Mouse (Mus musculus): ENCODE results near the gene Nfasc. TPM values are rescaled to one million over a fixed set of nuclear protein-coding genes. Genes with fewer than 3 reads are reported as not detected.

The Nfasc gene
- total and polyA plus RNA-seq, 3 experiments: 0.04 TPM; not detected in 2

GRCm38 (mm10) chr1:132533840-132534239 is 207.8 kb downstream of the Nfasc start:
- Histone ChIP-seq H3K9me3 (replicated peaks; ENCODE audit: low read length) (no peaks in the 10 kb centered on the region), H3K36me3 (replicated peaks in 1 of 2; ENCODE audit: control insufficient read depth in 1 of 2, insufficient read depth in 1 of 2, low read length in 1 of 2) (no peaks in the 10 kb centered on the region), H3K4me1 (ENCODE audit: control insufficient read depth in 1 of 2, insufficient read depth in 2 of 2) (peaks cover 35 to 64% of the 10 kb centered on the region in 2 experiments), H3K79me2 (replicated peaks; ENCODE audit: control insufficient read depth, extremely low read depth, insufficient read depth, poor library complexity, severe bottlenecking) (no peaks in the 10 kb centered on the region), H3K9ac (ENCODE audit: insufficient read depth, low read depth) (no peak overlapping the region), H3K27ac (ENCODE audit: insufficient read depth, low read depth) (no peak overlapping the region), H3K4me3 (replicated peaks in 1 of 3; ENCODE audit: low read depth in 2 of 3, low read length in 2 of 3, poor library complexity in 1 of 3) (peak overlapping the region in 1 of 3 experiments; percentile 6), H3K27me3 (replicated peaks) (peaks cover 46% of the 10 kb centered on the region), H3K4me2 (ENCODE audit: insufficient read depth, low read depth, poor library complexity, severe bottlenecking) (peak overlapping the region; percentile 63)
- dilution Hi-C loops (cut with MboI; ENCODE audit: extremely low pct_ligation_motif_present, extremely low pct_unique_long_range_greater_than_20kb, low sequenced_read_pairs) (no loop called here), in situ Hi-C loops (cut with MboI; ENCODE audit: low pct_ligation_motif_present, low pct_unique_long_range_greater_than_20kb, low sequenced_read_pairs) (no loop called here)
- TF ChIP-seq SMC3 (IDR thresholded peaks at IDR 0.05; ENCODE audit: low read depth, low read length) (no peak), USF1 (IDR thresholded peaks at IDR 0.05; ENCODE audit: low read depth, low read length) (no peak), MAZ (IDR thresholded peaks at IDR 0.05; ENCODE audit: low read depth, low read length) (peak; percentile 77), RAD21 (IDR thresholded peaks at IDR 0.05; ENCODE audit: low read depth, low read length) (no peak), TCF12 (IDR thresholded peaks at IDR 0.05; ENCODE audit: low read depth, low read length) (peak; percentile 96), CHD2 (IDR thresholded peaks at IDR 0.05; ENCODE audit: low read length) (peak; percentile 69), ELF1 (IDR thresholded peaks at IDR 0.05; ENCODE audit: low read depth, low read length) (peak; percentile 59), IRF4 (IDR thresholded peaks at IDR 0.05; ENCODE audit: low read depth, low read length) (peak; percentile 85), ETS1 (conservative IDR thresholded peaks at IDR 0.05; ENCODE audit: low read depth, low read length) (peak; percentile 66; the same call in 1 of the 2 replicates), TBP (conservative IDR thresholded peaks at IDR 0.05; ENCODE audit: low read depth, low read length) (no peak), MEF2A (IDR thresholded peaks at IDR 0.05; ENCODE audit: borderline replicate concordance, low read depth, low read length) (0 out of 2 replicates have a peak, but pooled peaks have one; percentile 46), SIN3A (IDR thresholded peaks at IDR 0.05; ENCODE audit: low read length) (no peak), ZKSCAN1 (IDR thresholded peaks at IDR 0.05; ENCODE audit: borderline replicate concordance, low read depth, low read length) (no peak), BHLHE40 (IDR thresholded peaks at IDR 0.05; ENCODE audit: low read depth, low read length) (peak; percentile 58; the same call in 1 of the 2 replicates), EP300 (IDR thresholded peaks at IDR 0.05; ENCODE audit: low read length) (peak; percentile 62), JUN (IDR thresholded peaks at IDR 0.05; ENCODE audit: insufficient read depth, low read depth, low read length) (no peak), RCOR1 (conservative IDR thresholded peaks at IDR 0.05; ENCODE audit: low read depth, low read length) (no peak), CHD1 (IDR thresholded peaks at IDR 0.05; ENCODE audit: low read depth, low read length) (no peak)
- DNase-seq (ENCODE audit: extremely low read depth): peak; percentile 74

- Histone ChIP-seq H3K9me3 (replicated peaks; ENCODE audit: low read length) (no peaks in the 10 kb centered on the region), H3K79me2 (replicated peaks; ENCODE audit: control insufficient read depth, extremely low read depth, insufficient read depth, poor library complexity, severe bottlenecking) (no peaks in the 10 kb centered on the region), H3K4me1 (ENCODE audit: control insufficient read depth in 1 of 2, insufficient read depth in 2 of 2) (peaks cover 35 to 64% of the 10 kb centered on the region in 2 experiments), H3K9ac (ENCODE audit: insufficient read depth, low read depth) (no peak overlapping the region), H3K36me3 (replicated peaks in 1 of 2; ENCODE audit: control insufficient read depth in 1 of 2, insufficient read depth in 1 of 2, low read length in 1 of 2) (no peaks in the 10 kb centered on the region), H3K4me3 (replicated peaks in 1 of 3; ENCODE audit: low read depth in 2 of 3, low read length in 2 of 3, poor library complexity in 1 of 3) (no peak overlapping the region), H3K4me2 (ENCODE audit: insufficient read depth, low read depth, poor library complexity, severe bottlenecking) (no peak overlapping the region), H3K27me3 (replicated peaks) (peaks cover 53% of the 10 kb centered on the region), H3K27ac (ENCODE audit: insufficient read depth, low read depth) (no peak overlapping the region)
- in situ Hi-C loops (cut with MboI; ENCODE audit: low pct_ligation_motif_present, low pct_unique_long_range_greater_than_20kb, low sequenced_read_pairs): no loop called here
- DNase-seq (ENCODE audit: extremely low read depth): no peak
- TF ChIP-seq CTCF (conservative IDR thresholded peaks at IDR 0.05 in 1 of 2, IDR thresholded peaks at IDR 0.05 in 1 of 2; ENCODE audit: low read depth in 2 of 2, low read length in 2 of 2): no peak
- no peak for TF ChIP-seq KAT2A (IDR thresholded peaks at IDR 0.05; ENCODE audit: insufficient replicate concordance, low read length)
- TF ChIP-seq TBP (conservative IDR thresholded peaks at IDR 0.05; ENCODE audit: low read depth, low read length): no peak
- TF ChIP-seq ZMIZ1 (IDR thresholded peaks at IDR 0.05; ENCODE audit: low read depth, low read length): no peak
- TF ChIP-seq ZC3H11A (IDR thresholded peaks at IDR 0.05; ENCODE audit: low read depth, low read length): no peak
- TF ChIP-seq RAD21 (IDR thresholded peaks at IDR 0.05; ENCODE audit: low read depth, low read length): no peak
- no peak for TF ChIP-seq NELFE (IDR thresholded peaks at IDR 0.05; ENCODE audit: low read depth, low read length)
- TF ChIP-seq POLR2AphosphoS2 (IDR thresholded peaks at IDR 0.05; ENCODE audit: low read depth, low read length): no peak
- TF ChIP-seq TCF12 (IDR thresholded peaks at IDR 0.05; ENCODE audit: low read depth, low read length): no peak
- no peak for TF ChIP-seq MAFK (IDR thresholded peaks at IDR 0.05; ENCODE audit: insufficient replicate concordance, low read length)
- TF ChIP-seq CHD1 (IDR thresholded peaks at IDR 0.05; ENCODE audit: low read depth, low read length): no peak
- no peak for TF ChIP-seq NRF1 (IDR thresholded peaks at IDR 0.05; ENCODE audit: low read depth, low read length)
- TF ChIP-seq EP300 (IDR thresholded peaks at IDR 0.05; ENCODE audit: low read length): no peak
- TF ChIP-seq USF1 (IDR thresholded peaks at IDR 0.05; ENCODE audit: low read depth, low read length): no peak
- no peak for TF ChIP-seq MAZ (IDR thresholded peaks at IDR 0.05; ENCODE audit: low read depth, low read length)
- TF ChIP-seq E2F4 (IDR thresholded peaks at IDR 0.05; ENCODE audit: insufficient replicate concordance, low read depth, low read length): no peak
- TF ChIP-seq ZKSCAN1 (IDR thresholded peaks at IDR 0.05; ENCODE audit: borderline replicate concordance, low read depth, low read length): no peak
- TF ChIP-seq MXI1 (IDR thresholded peaks at IDR 0.05; ENCODE audit: low read depth, low read length): no peak
- no peak for TF ChIP-seq USF2 (conservative IDR thresholded peaks at IDR 0.05; ENCODE audit: low read depth, low read length)
- dilution Hi-C loops (cut with MboI; ENCODE audit: extremely low pct_ligation_motif_present, extremely low pct_unique_long_range_greater_than_20kb, low sequenced_read_pairs): no loop called here
These were observed 209.1 kb downstream of the Nfasc start for GRCm38 (mm10) chr1:132532521-132532920.
